Mouse (Mus musculus) midbrain, embryonic 16.5 days (tissue): Measurements from ENCODE around the gene Gstm1. TPM values are rescaled to one million over a fixed set of nuclear protein-coding genes. Genes with fewer than 3 reads are reported as not detected.

Source experiments
- ATAC-seq: fragments of 200-750 bp; cut with Nextera tagmentation; 2 replicates; pipeline ENCODE4 v1.8.0; 2017; ENCODE audit warnings: moderate TSS enrichment
- H3K27ac ChIP-seq: fragments of 300-500 bp; sonication (generic); 2 replicates; pipeline ENCODE4 v1.5.1; 2014; ENCODE audit warnings: mild to moderate bottlenecking, low read length, mixed read lengths
- H3K27me3 ChIP-seq: fragments of 300-500 bp; sonication (generic); 2 replicates; pipeline ENCODE4 v1.6.1; 2014; ENCODE audit warnings: low read depth, low read length, mixed read lengths; ENCODE audit not compliant: control insufficient read depth, insufficient read depth
- H3K36me3 ChIP-seq: fragments of 300-500 bp; sonication (generic); 2 replicates; pipeline ENCODE4 v1.6.1; 2014; ENCODE audit warnings: mild to moderate bottlenecking, low read length, moderate library complexity, mixed read lengths; ENCODE audit not compliant: control insufficient read depth, insufficient read depth
- H3K4me1 ChIP-seq: fragments of 300-500 bp; sonication (generic); 2 replicates; pipeline ENCODE4 v1.6.1; 2014; ENCODE audit warnings: mild to moderate bottlenecking, low read length, mixed read lengths; ENCODE audit not compliant: control insufficient read depth, insufficient read depth
- H3K4me2 ChIP-seq: fragments of 300-500 bp; sonication (generic); 2 replicates; pipeline ENCODE4 v1.6.1; 2014; ENCODE audit warnings: mild to moderate bottlenecking, low read length, mixed read lengths
- H3K4me3 ChIP-seq: fragments of 300-500 bp; sonication (generic); 2 replicates; pipeline ENCODE4 v1.5.1; 2014; ENCODE audit warnings: low read depth, mild to moderate bottlenecking, low read length, moderate library complexity, mixed read lengths
- H3K9ac ChIP-seq: fragments of 300-500 bp; sonication (generic); 2 replicates; pipeline ENCODE4 v1.6.1; 2014; ENCODE audit warnings: low read depth, low read length, mixed read lengths
- H3K9me3 ChIP-seq: fragments of 300-500 bp; sonication (generic); replicated peaks from 2 replicates; pipeline ENCODE4 v1.6.1; 2014; ENCODE audit warnings: mild to moderate bottlenecking, low read length, mixed read lengths; ENCODE audit not compliant: control insufficient read depth, poor library complexity, severe bottlenecking
- WGBS: fragments of 180-500 bp; shearing (Covaris S2); extraction: QIAGEN DNeasy Blood & Tissue Kit; methylation state at CpG from one replicate; pipeline ENCODE4 v1.1.7; 2014; 5-methylcytosine and 5-hydroxymethylcytosine counted together
- polyA plus RNA-seq: library from polyadenylated mRNA; unstranded; fragments of >200 nt; fragmentation: Nextera tagmentation; extraction: Ambion mirVana; gene quantifications from 2 replicates; pipeline ENCODE4 v1.2.1, GENCODE M21; 2015

The Gstm1 gene
- polyA plus RNA-seq, 1 experiment from 2014 or later = 139 TPM

- 88% methylated on average over 4 of the region's 4 CpGs for WGBS
- H3K27ac ChIP-seq = no peak overlapping the region
- H3K4me1 ChIP-seq = no peaks in the 10 kb centered on the region
- H3K9me3 ChIP-seq = no peaks in the 10 kb centered on the region
- no peaks in the 10 kb centered on the region for H3K36me3 ChIP-seq
- no peak for ATAC-seq
- H3K4me3 ChIP-seq = no peak overlapping the region
- H3K27me3 ChIP-seq = no peaks in the 10 kb centered on the region
- H3K9ac ChIP-seq = no peak overlapping the region
- H3K4me2 ChIP-seq = no peak overlapping the region
Measured at GRCm38 (mm10) chr3:107964026-107964425, 53.7 kb downstream of the Gstm1 start.

Other genes with a start within 250 kb of the Gstm1 start
- not detected in 2 replicates for gene Eps8l3, start 140.7 kb downstream of the Gstm1 start, polyA plus RNA-seq
- 225 and 239 TPM in 2 replicates for gene Gstm5, start 122.2 kb downstream of the Gstm1 start, polyA plus RNA-seq
- gene Gstm7, start 86.2 kb downstream of the Gstm1 start, polyA plus RNA-seq = 44.7 and 62.2 TPM in 2 replicates
- 21.2 and 23.2 TPM in 2 replicates for gene Gstm6, start 74.2 kb downstream of the Gstm1 start, polyA plus RNA-seq
- gene Gstm3, start 48.7 kb downstream of the Gstm1 start, polyA plus RNA-seq = not detected in 2 replicates
- 6.5 and 7.7 TPM in 2 replicates for gene Gstm2, start 31.5 kb downstream of the Gstm1 start, polyA plus RNA-seq
- gene Gstm4, start 26.9 kb upstream of the Gstm1 start, polyA plus RNA-seq = 22.2 and 23.1 TPM in 2 replicates
- gene Ampd2, start 68.7 kb upstream of the Gstm1 start, polyA plus RNA-seq = 71.2 and 72.4 TPM in 2 replicates
- 0.15 and 0.19 TPM in 2 replicates for gene Gnat2, start 74.8 kb upstream of the Gstm1 start, polyA plus RNA-seq
- gene Gnai3, start 128.2 kb upstream of the Gstm1 start, polyA plus RNA-seq = 115 and 125 TPM in 2 replicates
- 6.1 and 8.3 TPM in 2 replicates for gene Gpr61, start 136.9 kb upstream of the Gstm1 start, polyA plus RNA-seq
- 11.8 and 12.6 TPM in 2 replicates for gene Amigo1, start 168.4 kb upstream of the Gstm1 start, polyA plus RNA-seq
- gene Cyb561d1, start 183.2 kb upstream of the Gstm1 start, polyA plus RNA-seq = 4.6 and 4.8 TPM in 2 replicates
- 23.0 and 23.8 TPM in 2 replicates for gene Atxn7l2, start 193.0 kb upstream of the Gstm1 start, polyA plus RNA-seq
- 0.30 and 0.67 TPM in 2 replicates for gene Sypl2, start 208.7 kb upstream of the Gstm1 start, polyA plus RNA-seq
- 220 and 238 TPM in 2 replicates for gene Psma5, start 239.0 kb upstream of the Gstm1 start, polyA plus RNA-seq